Mouse (Mus musculus) liver, embryonic 16.5 days (tissue): Measurements from ENCODE around the gene Khdc3. TPM values are rescaled to one million over a fixed set of nuclear protein-coding genes. Genes with fewer than 3 reads are reported as not detected.
"Not testable (repeated sequence)": the region's sequence is repeated elsewhere in the genome, so short reads cannot be mapped to it uniquely, and the experiment has no call there.

Experiments used
- ATAC-seq: fragments of 200-750 bp; cut with Nextera tagmentation; 2 replicates; pipeline ENCODE4 v1.8.0; 2017; ENCODE audit warnings: low read depth, mild to moderate bottlenecking, moderate number of reproducible peaks, moderate library complexity
- H3K27ac ChIP-seq: fragments of 300-500 bp; sonication (generic); 2 replicates; pipeline ENCODE4 v1.5.1; 2014; ENCODE audit warnings: mild to moderate bottlenecking, low read length
- H3K27me3 ChIP-seq: fragments of 300-500 bp; sonication (generic); 2 replicates; pipeline ENCODE4 v1.6.1; 2014; ENCODE audit warnings: low read depth, low read length, mixed read lengths; ENCODE audit not compliant: control insufficient read depth, insufficient read depth
- H3K36me3 ChIP-seq: fragments of 300-500 bp; sonication (generic); 2 replicates; pipeline ENCODE4 v1.6.1; 2014; ENCODE audit warnings: mild to moderate bottlenecking; ENCODE audit not compliant: control insufficient read depth, insufficient read depth
- H3K4me1 ChIP-seq: fragments of 300-500 bp; sonication (generic); 2 replicates; pipeline ENCODE4 v1.6.1; 2014; ENCODE audit warnings: low read depth, low read length, mixed read lengths; ENCODE audit not compliant: control insufficient read depth
- H3K4me2 ChIP-seq: fragments of 300-500 bp; sonication (generic); 2 replicates; pipeline ENCODE4 v1.6.1; 2014; ENCODE audit warnings: low read depth, low read length, mixed read lengths
- H3K4me3 ChIP-seq: fragments of 300-500 bp; sonication (generic); 2 replicates; pipeline ENCODE4 v1.5.1; 2014; ENCODE audit warnings: low read depth, mild to moderate bottlenecking, low read length
- H3K9ac ChIP-seq: fragments of 300-500 bp; sonication (generic); 2 replicates; pipeline ENCODE4 v1.6.1; 2014; ENCODE audit warnings: low read depth, low read length
- H3K9me3 ChIP-seq: fragments of 300-500 bp; sonication (generic); replicated peaks from 2 replicates; pipeline ENCODE4 v1.6.1; 2016; ENCODE audit warnings: low read length; ENCODE audit not compliant: control insufficient read depth
- WGBS: fragments of 180-500 bp; shearing (Covaris S2); extraction: QIAGEN DNeasy Blood & Tissue Kit; methylation state at CpG from one replicate; pipeline ENCODE4 v1.1.7; 2014; ENCODE audit not compliant: insufficient replicate concordance; 5-methylcytosine and 5-hydroxymethylcytosine counted together
- polyA plus RNA-seq: library from polyadenylated mRNA; unstranded; fragments of >200 nt; fragmentation: Nextera tagmentation; extraction: Ambion mirVana; gene quantifications from 2 replicates; pipeline ENCODE4 v1.2.1, GENCODE M21; 2015

Khdc3 gene
- polyA plus RNA-seq, 1 experiment from 2014 or later: 0.05 TPM

DNA sequence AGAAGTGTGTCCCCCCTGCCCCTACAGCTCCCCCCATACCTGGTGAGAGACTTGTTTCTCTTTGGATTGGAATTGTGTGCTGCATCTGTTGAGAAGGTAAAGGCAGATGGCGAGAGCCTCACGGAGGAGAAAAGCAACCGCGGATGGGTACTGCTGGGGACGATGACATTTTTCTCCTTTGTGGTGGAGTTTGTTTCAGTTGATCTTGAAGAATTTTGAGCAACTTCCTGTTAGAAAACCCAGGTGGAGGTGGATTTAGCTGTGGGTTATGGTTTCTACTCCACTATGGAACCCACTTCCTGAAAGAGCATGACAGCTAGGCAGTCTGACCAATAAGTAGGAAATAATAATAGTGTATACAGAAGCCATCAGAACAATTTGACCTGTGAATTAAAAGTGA lies 28.5 kb upstream of the Khdc3 start:
- Histone ChIP-seq H3K36me3 (no peaks in the 10 kb centered on the region), H3K9ac (no peak overlapping the region), H3K4me1 (peaks cover 4% of the 10 kb centered on the region; the same call in 1 of the 2 replicates), H3K9me3 (no peaks in the 10 kb centered on the region), H3K27me3 (no peaks in the 10 kb centered on the region), H3K4me3 (no peak overlapping the region), H3K27ac (0 out of 2 replicates have a peak overlapping the region, but pooled peaks have one; percentile 8), H3K4me2 (no peak overlapping the region)
- 33% methylated on average over 5 of the region's 5 CpGs for WGBS
- ATAC-seq: no peak

DNA sequence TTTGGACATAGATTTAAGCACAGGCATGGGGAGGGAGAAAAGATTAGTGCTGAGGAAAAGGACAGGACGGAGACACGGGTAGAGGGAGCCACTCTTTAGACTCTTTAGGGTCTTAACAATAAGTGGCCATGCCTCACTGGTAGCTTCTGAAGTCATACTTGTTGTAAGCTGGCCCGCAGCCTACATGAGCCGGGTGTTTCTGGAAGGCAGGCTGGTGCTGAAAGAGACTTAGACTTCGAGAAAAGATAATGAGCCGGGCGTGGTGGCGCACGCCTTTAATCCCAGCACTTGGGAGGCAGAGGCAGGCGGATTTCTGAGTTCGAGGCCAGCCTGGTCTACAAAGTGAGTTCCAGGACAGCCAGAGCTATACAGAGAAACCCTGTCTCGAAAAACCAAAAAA lies 22.3 kb upstream of the Khdc3 start:
- ATAC-seq, H3K9me3 ChIP-seq, H3K4me1 ChIP-seq, H3K36me3 ChIP-seq, H3K4me2 ChIP-seq, H3K27ac ChIP-seq, H3K4me3 ChIP-seq, H3K9ac ChIP-seq, H3K27me3 ChIP-seq: not testable (repeated sequence)
- 68% methylated on average over 9 of the region's 12 CpGs for WGBS

DNA sequence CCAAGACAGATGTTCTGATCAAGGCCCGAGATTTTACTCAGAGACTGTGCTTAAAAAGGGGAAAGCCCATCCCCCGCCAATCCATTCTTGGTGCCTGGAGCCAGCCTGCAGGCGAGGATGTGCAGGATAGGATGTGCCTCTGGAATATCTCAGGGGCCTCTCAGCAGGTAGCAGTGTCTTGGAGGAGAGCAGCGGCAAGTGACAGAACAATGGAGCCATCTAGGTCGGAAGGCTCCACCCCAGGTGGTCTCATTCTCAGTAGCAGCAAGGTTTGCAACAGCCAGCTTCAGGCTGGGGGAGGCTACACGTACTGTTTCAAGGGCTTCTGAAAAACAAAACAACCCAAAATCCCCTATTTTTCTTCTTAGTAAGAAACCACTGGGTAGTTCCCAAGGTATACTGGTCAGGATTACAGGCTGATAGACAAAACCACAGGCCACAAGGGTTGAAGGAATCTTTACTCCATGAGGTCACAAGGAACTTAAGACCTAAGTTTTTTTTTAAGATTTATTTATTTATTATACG lies 21.8 kb upstream of the Khdc3 start:
- Histone ChIP-seq H3K4me2 (no peak overlapping the region), H3K9ac (no peak overlapping the region)
- no peak for ATAC-seq

DNA sequence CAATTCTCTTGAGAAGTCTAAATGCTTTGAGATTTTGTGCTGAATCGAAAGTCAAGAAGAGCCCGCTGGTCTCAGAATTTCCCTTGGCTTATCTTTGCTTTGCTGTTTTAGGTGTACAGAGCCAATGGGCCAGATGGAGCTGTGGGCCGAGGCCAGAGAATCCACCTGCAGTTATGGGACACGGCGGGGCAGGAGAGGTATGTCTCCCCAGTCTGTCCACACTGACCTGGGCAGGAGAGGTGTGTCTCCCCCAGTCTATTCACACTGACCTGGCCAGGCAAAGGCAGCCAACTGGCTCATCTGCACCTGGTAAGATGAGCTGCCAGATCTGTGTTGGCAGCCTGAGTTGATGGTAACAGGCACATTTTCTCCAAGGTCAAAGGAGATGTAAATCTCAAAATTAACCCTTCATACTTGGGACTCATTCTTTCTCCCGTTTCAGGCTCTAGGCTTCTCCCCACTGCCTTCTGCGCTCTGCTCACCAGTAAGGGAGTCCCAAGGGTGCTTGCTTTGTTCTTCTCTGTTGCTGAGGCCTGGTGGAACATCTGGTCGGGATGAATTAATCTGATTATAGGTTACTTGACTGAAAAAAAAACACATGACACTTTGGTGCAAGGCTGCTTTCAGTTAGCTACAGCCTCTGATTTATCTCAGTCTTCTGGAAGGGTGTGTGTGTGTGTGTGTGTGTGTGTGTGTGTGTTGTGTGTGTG lies 19.2 kb upstream of the Khdc3 start:
- no peak overlapping the region for H3K9ac ChIP-seq
- H3K9me3 ChIP-seq: no peaks in the 10 kb centered on the region
- 66% methylated on average over 8 of the region's 8 CpGs for WGBS
- no peak for ATAC-seq
- H3K27ac ChIP-seq: no peak overlapping the region
- no peak overlapping the region for H3K4me2 ChIP-seq
- H3K27me3 ChIP-seq: no peaks in the 10 kb centered on the region
- no peak overlapping the region for H3K4me3 ChIP-seq
- H3K36me3 ChIP-seq: no peaks in the 10 kb centered on the region
- no peaks in the 10 kb centered on the region; the same call in 1 of the 2 replicates for H3K4me1 ChIP-seq

More for the DNA sequence above, 21.8 kb upstream of the Khdc3 start:
- WGBS: 60% methylated on average over 7 of the region's 7 CpGs
- Histone ChIP-seq H3K9me3 (no peaks in the 10 kb centered on the region), H3K4me1 (no peaks in the 10 kb centered on the region; the same call in 1 of the 2 replicates), H3K27me3 (no peaks in the 10 kb centered on the region), H3K4me3 (no peak overlapping the region), H3K27ac (no peak overlapping the region), H3K36me3 (no peaks in the 10 kb centered on the region)

DNA sequence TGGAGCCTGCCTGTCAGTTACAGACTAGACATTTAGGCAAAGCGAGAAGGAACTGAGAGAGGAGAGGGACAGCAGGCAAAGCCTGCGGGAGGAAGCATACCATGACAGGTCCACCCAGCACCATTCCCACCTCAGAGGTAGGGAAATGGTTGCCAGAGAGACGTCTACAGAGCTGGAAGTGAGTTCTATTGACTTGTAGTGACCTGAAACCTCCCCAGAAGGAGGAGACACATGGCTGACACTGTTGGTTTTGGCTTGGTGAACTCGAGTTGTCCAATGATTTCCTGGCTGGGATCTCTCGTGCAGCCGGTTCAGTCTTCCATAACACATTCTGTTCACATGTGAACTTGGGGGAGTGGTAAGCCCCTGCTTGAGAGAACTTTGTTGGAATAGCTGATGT lies 17.7 kb upstream of the Khdc3 start:
- H3K9me3 ChIP-seq: no peaks in the 10 kb centered on the region
- no peaks in the 10 kb centered on the region; the same call in 1 of the 2 replicates for H3K4me1 ChIP-seq
- 53% methylated on average over 6 of the region's 6 CpGs for WGBS
- H3K9ac ChIP-seq: no peak overlapping the region
- H3K4me2 ChIP-seq: no peak overlapping the region
- H3K27ac ChIP-seq: no peak overlapping the region
- H3K4me3 ChIP-seq: no peak overlapping the region
- H3K36me3 ChIP-seq: no peaks in the 10 kb centered on the region
- H3K27me3 ChIP-seq: no peaks in the 10 kb centered on the region
- no peak for ATAC-seq

DNA sequence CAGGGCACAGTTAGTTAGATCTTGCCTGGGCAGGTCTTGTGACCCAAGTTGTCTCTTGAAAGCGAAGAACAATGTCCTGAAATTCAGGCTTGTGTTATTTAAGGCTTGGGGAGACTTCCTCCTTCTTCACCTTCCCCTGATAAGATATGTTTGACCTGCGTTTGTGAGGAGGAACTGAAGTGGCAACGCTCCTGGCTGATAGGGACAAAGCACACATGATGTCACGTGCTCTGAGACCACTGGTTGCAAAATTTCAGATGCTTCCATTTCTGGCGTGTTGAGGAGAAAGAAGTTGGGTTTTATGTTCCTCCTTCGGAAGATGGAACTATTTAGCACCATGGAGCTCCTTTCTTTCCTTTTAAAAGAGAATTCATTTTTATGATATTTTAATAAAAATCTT lies 15.8 kb upstream of the Khdc3 start:
- ATAC-seq: 0 out of 2 replicates have a peak, but pooled peaks have one; percentile 15
- H3K27ac ChIP-seq: peak overlapping the region; percentile 50
- WGBS: 15% methylated on average over 6 of the region's 6 CpGs

DNA sequence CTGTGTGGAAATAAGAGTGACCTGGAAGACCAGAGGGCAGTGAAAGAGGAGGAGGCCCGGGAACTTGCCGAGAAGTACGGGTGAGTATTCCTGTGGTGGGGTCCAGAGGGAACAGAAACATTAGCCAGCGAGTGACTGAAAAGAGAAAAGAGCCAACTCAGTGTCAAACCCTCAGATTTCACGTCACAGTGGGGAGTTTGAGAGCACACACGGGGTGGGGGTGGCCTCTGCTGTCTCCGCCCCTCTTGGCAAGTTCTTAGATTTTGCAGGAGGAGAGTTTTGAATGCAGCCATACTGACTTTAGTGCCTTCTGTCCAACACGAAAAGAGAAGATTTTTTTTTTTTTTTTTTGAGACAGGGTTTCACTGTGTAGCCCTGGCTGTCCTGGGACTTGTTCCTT lies 14.5 kb upstream of the Khdc3 start:
- no peaks in the 10 kb centered on the region for H3K36me3 ChIP-seq
- H3K9ac ChIP-seq: no peak overlapping the region
- H3K4me3 ChIP-seq: no peak overlapping the region
- no peaks in the 10 kb centered on the region for H3K9me3 ChIP-seq
- H3K4me1 ChIP-seq: no peaks in the 10 kb centered on the region; the same call in 1 of the 2 replicates
- WGBS: 52% methylated on average over 8 of the region's 8 CpGs
- no peaks in the 10 kb centered on the region for H3K27me3 ChIP-seq
- ATAC-seq: no peak
- no peak overlapping the region for H3K4me2 ChIP-seq
- H3K27ac ChIP-seq: 0 out of 2 replicates have a peak overlapping the region, but pooled peaks have one; percentile 39

More for the DNA sequence above, 15.8 kb upstream of the Khdc3 start:
- Histone ChIP-seq H3K36me3 (no peaks in the 10 kb centered on the region), H3K4me2 (no peak overlapping the region), H3K4me3 (no peak overlapping the region), H3K4me1 (no peaks in the 10 kb centered on the region; the same call in 1 of the 2 replicates), H3K9me3 (no peaks in the 10 kb centered on the region), H3K9ac (no peak overlapping the region), H3K27me3 (no peaks in the 10 kb centered on the region)

DNA sequence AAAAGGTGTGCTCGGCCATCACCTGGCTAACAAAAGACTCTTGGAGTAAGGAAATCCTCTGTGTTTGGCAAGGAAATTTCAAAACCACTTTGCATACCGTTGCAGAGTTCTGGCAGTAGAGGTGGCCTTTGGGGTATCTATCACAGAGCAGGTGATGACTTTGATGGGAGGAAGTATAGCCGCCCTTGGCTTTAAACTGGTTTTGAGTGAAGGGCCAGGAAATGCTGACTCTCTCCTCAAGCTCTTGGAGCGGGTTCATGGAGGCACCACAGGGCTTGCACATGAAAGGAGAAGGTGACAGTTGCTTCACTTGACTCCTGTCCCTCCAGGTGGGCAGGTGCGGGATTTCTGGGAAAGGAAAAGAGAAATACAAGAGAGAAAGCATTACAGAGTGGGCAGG lies 14.1 kb upstream of the Khdc3 start:
- no peak overlapping the region for H3K4me3 ChIP-seq
- no peak overlapping the region for H3K27ac ChIP-seq
- no peaks in the 10 kb centered on the region for H3K27me3 ChIP-seq
- H3K4me1 ChIP-seq: no peaks in the 10 kb centered on the region; the same call in 1 of the 2 replicates
- H3K9me3 ChIP-seq: no peaks in the 10 kb centered on the region
- ATAC-seq: no peak
- no peaks in the 10 kb centered on the region for H3K36me3 ChIP-seq
- H3K9ac ChIP-seq: no peak overlapping the region
- 50% methylated on average over 5 of the region's 5 CpGs for WGBS
- no peak overlapping the region for H3K4me2 ChIP-seq

DNA sequence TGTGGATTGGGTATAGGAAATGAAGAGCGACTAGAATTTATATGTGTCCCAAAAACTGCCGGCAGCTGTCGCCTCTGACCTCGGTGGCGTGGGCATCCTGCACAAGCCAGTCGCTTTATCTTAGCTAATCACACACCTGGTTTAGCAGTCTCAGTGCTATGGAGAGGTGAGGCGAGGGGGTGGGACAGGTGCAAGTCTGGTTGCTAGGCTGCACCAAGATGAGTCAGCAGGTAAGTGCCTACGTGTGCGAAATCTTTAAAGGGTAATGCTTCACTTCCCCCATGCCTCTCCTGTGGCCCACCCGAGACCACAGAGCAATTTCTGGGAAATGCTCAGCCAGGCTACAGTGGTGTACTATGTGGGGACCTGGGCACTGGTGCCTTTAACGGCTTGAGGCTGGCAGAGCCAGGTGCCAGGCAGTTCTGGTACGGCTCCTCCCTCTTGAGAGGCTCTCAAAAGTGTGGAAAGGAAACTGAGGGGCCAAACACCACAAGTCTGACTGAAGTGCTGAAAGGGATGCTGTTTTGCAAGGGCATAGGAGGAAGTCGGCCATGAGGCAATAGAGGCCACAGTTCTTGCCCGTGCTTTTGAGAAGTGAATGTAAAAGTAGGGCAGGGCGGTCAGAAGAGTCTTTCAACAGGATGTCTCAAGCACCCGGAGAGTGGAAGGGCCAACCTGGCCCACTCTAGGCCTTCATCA lies 12.3 kb upstream of the Khdc3 start:
- ATAC-seq: peak; percentile 54
- Histone ChIP-seq H3K9ac (no peak overlapping the region), H3K9me3 (no peaks in the 10 kb centered on the region), H3K4me2 (no peak overlapping the region; the same call in 1 of the 2 replicates), H3K4me1 (no peaks in the 10 kb centered on the region), H3K27ac (peak overlapping the region; percentile 31; the same call in 1 of the 2 replicates), H3K27me3 (no peaks in the 10 kb centered on the region), H3K36me3 (no peaks in the 10 kb centered on the region), H3K4me3 (no peak overlapping the region)
- WGBS: 32% methylated on average over 16 of the region's 16 CpGs
